Mouse (Mus musculus) embryonic facial prominence, embryonic 14.5 days (tissue): ENCODE measurements at regions not wholly inside any gene's neighbourhood (a gene's known extent, or its start where the extent isn't known, plus 50 kb on each side); places are given as distances from the start of the nearest gene placed in this dataset.

Source experiments
- ATAC-seq: fragments of 200-750 bp; cut with Nextera tagmentation; 2 replicates; pipeline ENCODE4 v1.8.0; 2017; ENCODE audit warnings: low read depth, moderate number of reproducible peaks, moderate TSS enrichment
- DNase-seq: peaks from one replicate; pipeline ENCODE4 v3.0.0-alpha.2; 2015; ENCODE audit warnings: low spot score
- H3K27ac ChIP-seq: fragments of 300-500 bp; sonication (generic); replicated peaks from 2 replicates; pipeline ENCODE4 v1.5.1; 2014; ENCODE audit warnings: low read depth, mild to moderate bottlenecking, low read length, moderate library complexity
- H3K27me3 ChIP-seq: fragments of 300-500 bp; sonication (generic); replicated peaks from 2 replicates; pipeline ENCODE4 v1.6.1; 2014; ENCODE audit warnings: low read length; ENCODE audit not compliant: control insufficient read depth, insufficient read depth
- H3K36me3 ChIP-seq: fragments of 300-500 bp; sonication (generic); 2 replicates; pipeline ENCODE4 v1.6.1; 2014; ENCODE audit warnings: low read length, mixed read lengths; ENCODE audit not compliant: control insufficient read depth, insufficient read depth
- H3K4me1 ChIP-seq: fragments of 300-500 bp; sonication (generic); 2 replicates; pipeline ENCODE4 v1.6.1; 2014; ENCODE audit warnings: antibody characterized with exemption, low read length; ENCODE audit not compliant: control insufficient read depth, insufficient read depth
- H3K4me2 ChIP-seq: fragments of 300-500 bp; sonication (generic); 2 replicates; pipeline ENCODE4 v1.6.1; 2014; ENCODE audit warnings: low read depth, mild to moderate bottlenecking, low read length, moderate library complexity, mixed read lengths
- H3K4me3 ChIP-seq: fragments of 300-500 bp; sonication (generic); 2 replicates; pipeline ENCODE4 v1.5.1; 2014; ENCODE audit warnings: low read depth, mild to moderate bottlenecking, low read length
- H3K9ac ChIP-seq: fragments of 300-500 bp; sonication (generic); 2 replicates; pipeline ENCODE4 v1.6.1; 2014; ENCODE audit warnings: low read depth, mild to moderate bottlenecking, low read length, moderate library complexity, mixed read lengths
- H3K9me3 ChIP-seq: fragments of 300-500 bp; sonication (generic); 2 replicates; pipeline ENCODE4 v1.6.1; 2016; ENCODE audit warnings: low read length; ENCODE audit not compliant: control insufficient read depth
- WGBS: fragments of 180-500 bp; shearing (Covaris S2); extraction: QIAGEN DNeasy Blood & Tissue Kit; methylation state at CpG from one replicate; pipeline ENCODE4 v1.1.7; 2014; 5-methylcytosine and 5-hydroxymethylcytosine counted together

- no peaks in the 10 kb centered on the region for H3K4me1 ChIP-seq
- no peak overlapping the region for H3K27ac ChIP-seq
- H3K9me3 ChIP-seq, result no peaks in the 10 kb centered on the region
- no peaks in the 10 kb centered on the region for H3K27me3 ChIP-seq
- no peak overlapping the region for H3K9ac ChIP-seq
- DNase-seq, result no peak
- no peak for ATAC-seq
- no peak overlapping the region for H3K4me2 ChIP-seq
- H3K36me3 ChIP-seq, result no peaks in the 10 kb centered on the region
- no peak overlapping the region for H3K4me3 ChIP-seq
- 88% methylated on average over 2 of the region's 2 CpGs for WGBS
Observed at GRCm38 (mm10) chr2:21943676-21944075, 283.6 kb upstream of the Myo3a start.

GRCm38 (mm10) chr2:21946484-21946883, 280.8 kb upstream of the Myo3a start:
- no peak for DNase-seq
- 87% methylated on average over 2 of the region's 2 CpGs for whole genome bisulfite sequencing
- ATAC-seq, result no peak
- no peaks in the 10 kb centered on the region for H3K36me3 ChIP-seq
- H3K9me3 ChIP-seq, result no peaks in the 10 kb centered on the region
- no peaks in the 10 kb centered on the region for H3K4me1 ChIP-seq
- no peak overlapping the region for H3K27ac ChIP-seq
- no peak overlapping the region for H3K4me2 ChIP-seq
- H3K4me3 ChIP-seq, result no peak overlapping the region
- no peak overlapping the region for H3K9ac ChIP-seq
- no peaks in the 10 kb centered on the region for H3K27me3 ChIP-seq

- H3K27ac ChIP-seq, result no peak overlapping the region
- WGBS, result 55% methylated on average over 3 of the region's 3 CpGs
- DNase-seq (no peak), ATAC-seq (no peak)
- H3K9ac ChIP-seq, result no peak overlapping the region
- no peak overlapping the region for H3K4me3 ChIP-seq
- no peaks in the 10 kb centered on the region for H3K27me3 ChIP-seq
- H3K36me3 ChIP-seq, result no peaks in the 10 kb centered on the region
- no peaks in the 10 kb centered on the region for H3K4me1 ChIP-seq
- H3K9me3 ChIP-seq, result no peaks in the 10 kb centered on the region
- no peak overlapping the region for H3K4me2 ChIP-seq
Observed at GRCm38 (mm10) chr2:21951279-21951678, 276.0 kb upstream of the Myo3a start.

- DNase-seq, result no peak
- 55% methylated on average over 3 of the region's 3 CpGs for WGBS
- Histone ChIP-seq H3K36me3 (no peaks in the 10 kb centered on the region), H3K27me3 (no peaks in the 10 kb centered on the region), H3K9me3 (no peaks in the 10 kb centered on the region), H3K4me1 (no peaks in the 10 kb centered on the region), H3K9ac (no peak overlapping the region), H3K27ac (no peak overlapping the region), H3K4me2 (no peak overlapping the region), H3K4me3 (no peak overlapping the region)
- no peak for ATAC-seq
Observed at GRCm38 (mm10) chr2:21956112-21956963, 271.0 kb upstream of the Myo3a start.

GRCm38 (mm10) chr2:21958365-21958764, 268.9 kb upstream of the Myo3a start:
- Histone ChIP-seq H3K4me2 (peak overlapping the region; percentile 36), H3K4me1 (no peaks in the 10 kb centered on the region), H3K27me3 (no peaks in the 10 kb centered on the region), H3K27ac (no peak overlapping the region), H3K9me3 (no peaks in the 10 kb centered on the region), H3K4me3 (no peak overlapping the region), H3K36me3 (no peaks in the 10 kb centered on the region), H3K9ac (peak overlapping the region; percentile 26; the same call in 1 of the 2 replicates)
- peak; percentile 82 for DNase-seq
- ATAC-seq, result peak; percentile 75; the same call in 1 of the 2 replicates
- WGBS, result under 1% methylated on average over 3 of the region's 3 CpGs

GRCm38 (mm10) chr2:21958802-21959201, 268.5 kb upstream of the Myo3a start:
- Histone ChIP-seq H3K4me3 (no peak overlapping the region), H3K27me3 (no peaks in the 10 kb centered on the region), H3K4me1 (0 out of 2 replicates have a peak, but pooled peaks cover under 1% of the 10 kb centered on the region), H3K9me3 (no peaks in the 10 kb centered on the region), H3K27ac (no peak overlapping the region), H3K36me3 (no peaks in the 10 kb centered on the region), H3K9ac (peak overlapping the region; percentile 26; the same call in 1 of the 2 replicates), H3K4me2 (peak overlapping the region; percentile 36)
- 44% methylated on average over 3 of the region's 3 CpGs for WGBS
- ATAC-seq (no peak), DNase-seq (no peak)

- Histone ChIP-seq H3K27me3 (no peaks in the 10 kb centered on the region), H3K27ac (no peak overlapping the region), H3K9ac (no peak overlapping the region), H3K4me2 (peak overlapping the region; percentile 13), H3K9me3 (no peaks in the 10 kb centered on the region), H3K4me1 (0 out of 2 replicates have a peak, but pooled peaks cover 5% of the 10 kb centered on the region), H3K36me3 (no peaks in the 10 kb centered on the region), H3K4me3 (no peak overlapping the region)
- ATAC-seq (peak; percentile 17; the same call in 1 of the 2 replicates), DNase-seq (peak; percentile 10)
- 10% methylated on average over 7 of the region's 7 CpGs for WGBS
Observed at GRCm38 (mm10) chr2:21963343-21964026, 263.8 kb upstream of the Myo3a start.

GRCm38 (mm10) chr2:21964027-21964605, 263.2 kb upstream of the Myo3a start:
- peak; percentile 80 for ATAC-seq
- H3K4me2 ChIP-seq, result peak overlapping the region; percentile 13
- peak; percentile 69 for DNase-seq

More at GRCm38 (mm10) chr2:21964027-21964605, 263.2 kb upstream of the Myo3a start:
- Histone ChIP-seq H3K4me1 (0 out of 2 replicates have a peak, but pooled peaks cover 5% of the 10 kb centered on the region), H3K27me3 (no peaks in the 10 kb centered on the region), H3K4me3 (no peak overlapping the region), H3K9ac (no peak overlapping the region), H3K27ac (no peak overlapping the region), H3K9me3 (no peaks in the 10 kb centered on the region), H3K36me3 (no peaks in the 10 kb centered on the region)
- WGBS, result 2% methylated on average over 10 of the region's 10 CpGs
